Comparison of ENCODE assay signal across 46 mouse cellular contexts in genomic region chr11:87884856-87885255, GRCm38 (mm10). TPM values are rescaled to one million over a fixed set of nuclear protein-coding genes. Genes with fewer than 3 reads are reported as not detected.
"Had no signal": no experiment of that assay in that cellular context is flagged by ENCODE, and none has a peak within 500 bp of the region (broad histone marks: within the 10 kb centered on the region; RNA-seq: fewer than 3 reads in every experiment).

No protein-coding gene starts in this region.

- H3K27me3 ChIP-seq: limb, embryonic 12.5 days; limb, embryonic 13.5 days; limb, embryonic 15.5 days; liver, embryonic 15.5 days; lung, embryonic 15.5 days; midbrain, embryonic 12.5 days; midbrain, embryonic 15.5 days; neural tube, embryonic 12.5 days; neural tube, embryonic 13.5 days had no signal

- H3K27ac ChIP-seq: limb, embryonic 10.5 days; limb, embryonic 12.5 days; limb, embryonic 13.5 days; limb, embryonic 15.5 days; liver, embryonic 12.5 days; liver, embryonic 13.5 days; liver, embryonic 14.5 days; liver, embryonic 15.5 days; lung, embryonic 15.5 days; macrophage; midbrain, embryonic 10.5 days; midbrain, embryonic 12.5 days; midbrain, embryonic 13.5 days; midbrain, embryonic 15.5 days; neural tube, embryonic 12.5 days; neural tube, embryonic 13.5 days had no signal

- H3K9ac ChIP-seq: limb, embryonic 12.5 days; limb, embryonic 13.5 days; limb, embryonic 15.5 days; liver, embryonic 12.5 days; liver, embryonic 13.5 days; liver, embryonic 14.5 days; liver, embryonic 15.5 days; liver, postnatal 0 days; lung, embryonic 14.5 days; lung, embryonic 15.5 days; midbrain, embryonic 12.5 days; midbrain, embryonic 13.5 days; midbrain, embryonic 15.5 days; neural tube, embryonic 12.5 days; neural tube, embryonic 13.5 days had no signal

- DNase-seq: left cerebral cortex, postnatal 4 days; liver; liver, embryonic 13.5 days; liver, postnatal 0 days; lung, adult 18-20 months; lung, adult 2 months; lung, embryonic 14.5 days; lung, postnatal 10 days; lung, postnatal 14 days; lung, postnatal 36 days; lung, postnatal 4 days; midbrain, embryonic 14.5 days had no signal

- H3K4me2 ChIP-seq: limb, embryonic 12.5 days; limb, embryonic 13.5 days; limb, embryonic 15.5 days; liver, embryonic 12.5 days; liver, embryonic 13.5 days; liver, embryonic 15.5 days; lung, embryonic 14.5 days; lung, embryonic 15.5 days; midbrain, embryonic 11.5 days; midbrain, embryonic 12.5 days; midbrain, embryonic 13.5 days; midbrain, embryonic 15.5 days; neural tube, embryonic 12.5 days; neural tube, embryonic 13.5 days had no signal

- H3K4me3 ChIP-seq: limb, embryonic 10.5 days; limb, embryonic 12.5 days; limb, embryonic 13.5 days; limb, embryonic 15.5 days; liver, embryonic 12.5 days; liver, embryonic 13.5 days; liver, embryonic 15.5 days; lung, embryonic 15.5 days; megakaryocyte, embryonic 14.5 days; midbrain, embryonic 10.5 days; midbrain, embryonic 12.5 days; midbrain, embryonic 13.5 days; midbrain, embryonic 15.5 days; neural tube, embryonic 12.5 days; neural tube, embryonic 13.5 days had no signal

- H3K4me1 ChIP-seq: limb, embryonic 10.5 days; liver, embryonic 12.5 days; liver, embryonic 13.5 days; liver, embryonic 15.5 days; lung, embryonic 15.5 days; megakaryocyte, embryonic 14.5 days; midbrain, embryonic 10.5 days; midbrain, embryonic 12.5 days; midbrain, embryonic 13.5 days; midbrain, embryonic 15.5 days; neural tube, embryonic 12.5 days had no signal

- ATAC-seq: liver, embryonic 12.5 days; liver, postnatal 0 days; lung, postnatal 0 days; midbrain, embryonic 13.5 days; midbrain, embryonic 15.5 days; midbrain, embryonic 16.5 days had no signal

- H3K9me3 ChIP-seq: limb, embryonic 10.5 days; limb, embryonic 12.5 days; limb, embryonic 13.5 days; limb, embryonic 15.5 days; liver, embryonic 12.5 days; liver, embryonic 13.5 days; liver, embryonic 15.5 days; lung, embryonic 15.5 days; megakaryocyte, embryonic 14.5 days; midbrain, embryonic 10.5 days; midbrain, embryonic 12.5 days; midbrain, embryonic 13.5 days; midbrain, embryonic 15.5 days; neural tube, embryonic 12.5 days; neural tube, embryonic 13.5 days had no signal

- H3K36me3 ChIP-seq: limb, embryonic 10.5 days; limb, embryonic 12.5 days; limb, embryonic 13.5 days; limb, embryonic 15.5 days; liver, embryonic 12.5 days; liver, embryonic 13.5 days; liver, embryonic 15.5 days; lung, embryonic 15.5 days; midbrain, embryonic 10.5 days; midbrain, embryonic 12.5 days; midbrain, embryonic 13.5 days; midbrain, embryonic 15.5 days; neural tube, embryonic 12.5 days; neural tube, embryonic 13.5 days had no signal

RNA-seq across cellular contexts. Expression of gene Olfr462, which starts 7.2 kb away (rescaled TPM):
- total RNA-seq: left cerebral cortex, postnatal 10 days; left cerebral cortex, postnatal 14 days; left cerebral cortex, postnatal 25 days; left cerebral cortex, postnatal 36 days; left cerebral cortex, postnatal 4 days; liver, adult 2 months; megakaryocyte progenitor cell, adult 5-6 weeks; megakaryocyte, adult 5-6 weeks; megakaryocyte-erythroid progenitor cell, adult 5-6 weeks; midbrain, postnatal 0 days; monocyte, adult 5-6 weeks had no signal
- polyA plus RNA-seq: limb, embryonic 10.5 days; limb, embryonic 11.5 days; limb, embryonic 12.5 days; limb, embryonic 13.5 days; limb, embryonic 14.5 days; limb, embryonic 15.5 days; liver, adult 2 months; liver, embryonic 12.5 days; liver, embryonic 13.5 days; liver, embryonic 14.5 days; liver, embryonic 15.5 days; liver, embryonic 16.5 days; liver, postnatal 0 days; lung, adult 2 months; lung, embryonic 14.5 days; lung, embryonic 15.5 days; lung, embryonic 16.5 days; lung, postnatal 0 days; macrophage; midbrain, embryonic 10.5 days; midbrain, embryonic 11.5 days; midbrain, embryonic 12.5 days; midbrain, embryonic 13.5 days; midbrain, embryonic 14.5 days; midbrain, embryonic 15.5 days; midbrain, embryonic 16.5 days; midbrain, postnatal 0 days; neural tube, embryonic 11.5 days; neural tube, embryonic 12.5 days; neural tube, embryonic 13.5 days had no signal

RNA-seq across cellular contexts. Expression of gene Epx, which starts 9.5 kb away (rescaled TPM):
- total RNA-seq: liver, adult 2 months; monocyte, adult 5-6 weeks had no signal
- polyA plus RNA-seq: limb, embryonic 10.5 days; liver, adult 2 months; lung, embryonic 14.5 days; lung, embryonic 15.5 days; lung, embryonic 16.5 days; lung, postnatal 0 days; macrophage; midbrain, embryonic 10.5 days; midbrain, embryonic 11.5 days; midbrain, embryonic 12.5 days; midbrain, embryonic 14.5 days; neural tube, embryonic 12.5 days had no signal

RNA-seq across cellular contexts. Expression of gene Olfr463, which starts 12.3 kb away (rescaled TPM):
- total RNA-seq: left cerebral cortex, postnatal 10 days; left cerebral cortex, postnatal 14 days; left cerebral cortex, postnatal 25 days; left cerebral cortex, postnatal 36 days; left cerebral cortex, postnatal 4 days; liver, adult 2 months; megakaryocyte progenitor cell, adult 5-6 weeks; megakaryocyte, adult 5-6 weeks; megakaryocyte-erythroid progenitor cell, adult 5-6 weeks; midbrain, postnatal 0 days; monocyte, adult 5-6 weeks had no signal
- polyA plus RNA-seq: limb, embryonic 10.5 days; limb, embryonic 11.5 days; limb, embryonic 12.5 days; limb, embryonic 13.5 days; limb, embryonic 14.5 days; limb, embryonic 15.5 days; liver, adult 2 months; liver, embryonic 12.5 days; liver, embryonic 13.5 days; liver, embryonic 14.5 days; liver, embryonic 15.5 days; liver, embryonic 16.5 days; liver, postnatal 0 days; lung, adult 2 months; lung, embryonic 14.5 days; lung, embryonic 15.5 days; lung, embryonic 16.5 days; lung, postnatal 0 days; macrophage; midbrain, embryonic 10.5 days; midbrain, embryonic 11.5 days; midbrain, embryonic 12.5 days; midbrain, embryonic 13.5 days; midbrain, embryonic 14.5 days; midbrain, embryonic 15.5 days; midbrain, embryonic 16.5 days; midbrain, postnatal 0 days; neural tube, embryonic 11.5 days; neural tube, embryonic 12.5 days; neural tube, embryonic 13.5 days had no signal

RNA-seq across cellular contexts. Expression of gene Olfr464, which starts 35.9 kb away (rescaled TPM):
- total RNA-seq: left cerebral cortex, postnatal 4 days; liver, adult 2 months; megakaryocyte progenitor cell, adult 5-6 weeks; megakaryocyte, adult 5-6 weeks; megakaryocyte-erythroid progenitor cell, adult 5-6 weeks; monocyte, adult 5-6 weeks had no signal
- polyA plus RNA-seq: limb, embryonic 10.5 days; limb, embryonic 11.5 days; limb, embryonic 12.5 days; limb, embryonic 13.5 days; limb, embryonic 14.5 days; limb, embryonic 15.5 days; liver, adult 2 months; liver, embryonic 12.5 days; liver, embryonic 13.5 days; liver, embryonic 14.5 days; liver, embryonic 15.5 days; liver, embryonic 16.5 days; liver, postnatal 0 days; lung, embryonic 14.5 days; lung, embryonic 15.5 days; lung, embryonic 16.5 days; lung, postnatal 0 days; macrophage; midbrain, embryonic 10.5 days; midbrain, embryonic 11.5 days; midbrain, embryonic 12.5 days; midbrain, embryonic 13.5 days; midbrain, postnatal 0 days; neural tube, embryonic 11.5 days; neural tube, embryonic 12.5 days had no signal
